Mouse (Mus musculus) stomach, embryonic 14.5 days (tissue): Measurements from ENCODE around the gene Xkr8. TPM values are rescaled to one million over a fixed set of nuclear protein-coding genes. Genes with fewer than 3 reads are reported as not detected.
"Not testable (repeated sequence)": the region's sequence is repeated elsewhere in the genome, so short reads cannot be mapped to it uniquely, and the experiment has no call there.

ENCODE experiments used
- ATAC-seq: fragments of 200-750 bp; cut with Nextera tagmentation; 2 replicates; pipeline ENCODE4 v1.8.0; 2017; ENCODE audit warnings: low read depth, moderate TSS enrichment; ENCODE audit not compliant: insufficient number of reproducible peaks, insufficient read depth, low FRiP score
- H3K27ac ChIP-seq: fragments of 300-500 bp; sonication (generic); 2 replicates; pipeline ENCODE4 v1.5.1; 2014; ENCODE audit warnings: mild to moderate bottlenecking, low read length, moderate library complexity, mixed read lengths
- H3K27me3 ChIP-seq: fragments of 300-500 bp; sonication (generic); 2 replicates; pipeline ENCODE4 v1.6.1; 2014; ENCODE audit warnings: low read length, control low read depth, mixed read lengths; ENCODE audit not compliant: control insufficient read depth, insufficient read depth
- H3K36me3 ChIP-seq: fragments of 300-500 bp; sonication (generic); 2 replicates; pipeline ENCODE4 v1.6.1; 2014; ENCODE audit warnings: mild to moderate bottlenecking, control low read depth, low read length, moderate library complexity, mixed read lengths; ENCODE audit not compliant: control insufficient read depth, insufficient read depth
- H3K4me1 ChIP-seq: fragments of 300-500 bp; sonication (generic); 2 replicates; pipeline ENCODE4 v1.6.1; 2014; ENCODE audit warnings: low read length, control low read depth, mixed read lengths; ENCODE audit not compliant: control insufficient read depth, insufficient read depth
- H3K4me2 ChIP-seq: fragments of 300-500 bp; sonication (generic); replicated peaks from 2 replicates; pipeline ENCODE4 v1.6.1; 2014; ENCODE audit warnings: low read depth, low read length, control low read depth
- H3K4me3 ChIP-seq: fragments of 300-500 bp; sonication (generic); 2 replicates; pipeline ENCODE4 v1.5.1; 2014; ENCODE audit warnings: low read depth, low read length, control low read depth
- H3K9ac ChIP-seq: fragments of 300-500 bp; sonication (generic); replicated peaks from 2 replicates; pipeline ENCODE4 v1.6.1; 2014; ENCODE audit warnings: low read depth, mild to moderate bottlenecking, control low read depth, low read length, moderate library complexity, mixed read lengths
- H3K9me3 ChIP-seq: fragments of 300-500 bp; sonication (generic); 2 replicates; pipeline ENCODE4 v1.6.1; 2016; ENCODE audit warnings: low read depth, low read length, control low read depth; ENCODE audit not compliant: control insufficient read depth
- WGBS: fragments of 180-500 bp; shearing (Covaris S2); extraction: QIAGEN DNeasy Blood & Tissue Kit; methylation state at CpG from one replicate; pipeline ENCODE4 v1.1.7; 2014; 5-methylcytosine and 5-hydroxymethylcytosine counted together
- polyA plus RNA-seq: library from polyadenylated mRNA; unstranded; fragments of >200 nt; fragmentation: Nextera tagmentation; extraction: Ambion mirVana; gene quantifications from 2 replicates; pipeline ENCODE4 v1.2.1, GENCODE M21; 2014

Gene Xkr8
- polyA plus RNA-seq, 1 experiment from 2014 or later, result 6.3 TPM

- Histone ChIP-seq H3K36me3 (no peaks in the 10 kb centered on the region), H3K9me3 (no peaks in the 10 kb centered on the region), H3K4me3 (no peak overlapping the region), H3K9ac (no peak overlapping the region), H3K4me2 (no peak overlapping the region), H3K27ac (no peak overlapping the region), H3K27me3 (no peaks in the 10 kb centered on the region), H3K4me1 (no peaks in the 10 kb centered on the region)
- WGBS, result 82% methylated on average over 9 of the region's 9 CpGs
- no peak for ATAC-seq
Measured at GRCm38 (mm10) chr4:132746911-132747517, 14.7 kb upstream of the Xkr8 start.

GRCm38 (mm10) chr4:132743992-132744911 lies 11.9 kb upstream of the Xkr8 start:
- Histone ChIP-seq H3K36me3 (no peaks in the 10 kb centered on the region), H3K4me2 (no peak overlapping the region), H3K27me3 (no peaks in the 10 kb centered on the region), H3K27ac (no peak overlapping the region), H3K4me3 (no peak overlapping the region), H3K9ac (no peak overlapping the region), H3K4me1 (no peaks in the 10 kb centered on the region), H3K9me3 (no peaks in the 10 kb centered on the region)
- ATAC-seq, result no peak
- 78% methylated on average over 11 of the region's 11 CpGs for WGBS

- no peak overlapping the region for H3K9ac ChIP-seq
- H3K4me1 ChIP-seq, result no peaks in the 10 kb centered on the region
- no peak overlapping the region for H3K4me3 ChIP-seq
- no peak overlapping the region for H3K27ac ChIP-seq
- 94% methylated on average over 7 of the region's 7 CpGs for WGBS
- H3K9me3 ChIP-seq, result no peaks in the 10 kb centered on the region
- no peaks in the 10 kb centered on the region for H3K36me3 ChIP-seq
- H3K4me2 ChIP-seq, result no peak overlapping the region
- no peak for ATAC-seq
- no peaks in the 10 kb centered on the region for H3K27me3 ChIP-seq
Measured at GRCm38 (mm10) chr4:132741491-132741890, 9.1 kb upstream of the Xkr8 start.

GRCm38 (mm10) chr4:132737154-132737553 lies 4.8 kb upstream of the Xkr8 start:
- H3K4me3 ChIP-seq, ATAC-seq, H3K27me3 ChIP-seq, H3K9me3 ChIP-seq, H3K27ac ChIP-seq, H3K36me3 ChIP-seq, H3K4me1 ChIP-seq, H3K4me2 ChIP-seq, H3K9ac ChIP-seq: not testable (repeated sequence)
- 86% methylated on average over 9 of the region's 9 CpGs for WGBS

- Histone ChIP-seq H3K27ac (no peak overlapping the region), H3K4me3 (no peak overlapping the region), H3K4me2 (no peak overlapping the region), H3K36me3 (no peaks in the 10 kb centered on the region), H3K9me3 (no peaks in the 10 kb centered on the region), H3K4me1 (no peaks in the 10 kb centered on the region), H3K9ac (no peak overlapping the region), H3K27me3 (no peaks in the 10 kb centered on the region)
- WGBS, result 61% methylated on average over 3 of the region's 3 CpGs
- ATAC-seq, result no peak
Measured at GRCm38 (mm10) chr4:132735894-132736293, 3.5 kb upstream of the Xkr8 start.

GRCm38 (mm10) chr4:132735389-132735788 lies 3.0 kb upstream of the Xkr8 start:
- no peak overlapping the region for H3K27ac ChIP-seq
- no peak for ATAC-seq
- H3K4me2 ChIP-seq, result no peak overlapping the region
- H3K9me3 ChIP-seq, result no peaks in the 10 kb centered on the region
- no peak overlapping the region for H3K9ac ChIP-seq
- no peaks in the 10 kb centered on the region for H3K4me1 ChIP-seq
- no peaks in the 10 kb centered on the region for H3K27me3 ChIP-seq
- no peaks in the 10 kb centered on the region for H3K36me3 ChIP-seq
- WGBS, result 79% methylated on average over 2 of the region's 2 CpGs
- no peak overlapping the region for H3K4me3 ChIP-seq

- H3K4me2 ChIP-seq, result no peak overlapping the region
- no peak for ATAC-seq
- no peak overlapping the region for H3K27ac ChIP-seq
- H3K9me3 ChIP-seq, result no peaks in the 10 kb centered on the region
- H3K4me1 ChIP-seq, result no peaks in the 10 kb centered on the region
- no peaks in the 10 kb centered on the region for H3K27me3 ChIP-seq
- WGBS, result 90% methylated on average over 2 of the region's 2 CpGs
- no peak overlapping the region for H3K9ac ChIP-seq
- no peak overlapping the region for H3K4me3 ChIP-seq
- H3K36me3 ChIP-seq, result no peaks in the 10 kb centered on the region
Measured at GRCm38 (mm10) chr4:132734766-132735165, 2.4 kb upstream of the Xkr8 start.

GRCm38 (mm10) chr4:132733071-132733770 lies 875 bp upstream of the Xkr8 start:
- no peak overlapping the region; the same call in 1 of the 2 replicates for H3K4me2 ChIP-seq
- ATAC-seq, result no peak
- WGBS, result 92% methylated on average over 25 of the region's 25 CpGs
- H3K4me3 ChIP-seq, result no peak overlapping the region
- H3K27me3 ChIP-seq, result no peaks in the 10 kb centered on the region
- H3K9me3 ChIP-seq, result no peaks in the 10 kb centered on the region
- no peak overlapping the region for H3K27ac ChIP-seq
- no peak overlapping the region for H3K9ac ChIP-seq
- no peaks in the 10 kb centered on the region for H3K4me1 ChIP-seq
- no peaks in the 10 kb centered on the region for H3K36me3 ChIP-seq
